Mouse (Mus musculus) heart, embryonic 15.5 days (tissue): ENCODE measurements around the gene Esrp2. TPM values are rescaled to one million over a fixed set of nuclear protein-coding genes. Genes with fewer than 3 reads are reported as not detected.

Experiments used
- ATAC-seq: fragments of 200-750 bp; cut with Nextera tagmentation; replicated peaks from 2 replicates; pipeline ENCODE4 v1.8.0; 2017; ENCODE audit warnings: low read depth, moderate TSS enrichment; ENCODE audit not compliant: insufficient number of reproducible peaks, insufficient read depth, low FRiP score
- H3K27ac ChIP-seq: fragments of 300-500 bp; sonication (generic); 2 replicates; pipeline ENCODE4 v1.5.1; 2015; ENCODE audit warnings: mild to moderate bottlenecking, inconsistent platforms
- H3K27me3 ChIP-seq: fragments of 300-500 bp; sonication (generic); 2 replicates; pipeline ENCODE4 v1.6.1; 2015; ENCODE audit warnings: inconsistent platforms
- H3K36me3 ChIP-seq: fragments of 300-500 bp; sonication (generic); 2 replicates; pipeline ENCODE4 v1.6.1; 2015; ENCODE audit warnings: mild to moderate bottlenecking, inconsistent platforms
- H3K4me1 ChIP-seq: fragments of 300-500 bp; sonication (generic); replicated peaks from 2 replicates; pipeline ENCODE4 v1.6.1; 2015; ENCODE audit warnings: inconsistent platforms
- H3K4me2 ChIP-seq: fragments of 300-500 bp; sonication (generic); 2 replicates; pipeline ENCODE4 v1.6.1; 2015; ENCODE audit warnings: inconsistent platforms, mild to moderate bottlenecking, moderate library complexity
- H3K4me3 ChIP-seq: fragments of 300-500 bp; sonication (generic); 2 replicates; pipeline ENCODE4 v1.5.1; 2015; ENCODE audit warnings: mild to moderate bottlenecking, inconsistent platforms
- H3K9ac ChIP-seq: fragments of 300-500 bp; sonication (generic); 2 replicates; pipeline ENCODE4 v1.6.1; 2015; ENCODE audit warnings: mild to moderate bottlenecking, inconsistent platforms
- H3K9me3 ChIP-seq: fragments of 300-500 bp; sonication (generic); replicated peaks from 2 replicates; pipeline ENCODE4 v1.6.1; 2016; ENCODE audit warnings: inconsistent platforms
- WGBS: fragments of 180-500 bp; shearing (Covaris S2); methylation state at CpG from one replicate; pipeline ENCODE4 v1.1.7; 2015; ENCODE audit warnings: mixed read lengths; 5-methylcytosine and 5-hydroxymethylcytosine counted together
- polyA plus RNA-seq: library from polyadenylated mRNA; unstranded; fragments of >200 nt; fragmentation: Nextera tagmentation; extraction: Ambion mirVana; gene quantifications from 2 replicates; pipeline ENCODE4 v1.2.1, GENCODE M21; 2015

Esrp2 gene
- polyA plus RNA-seq, 1 experiment from 2014 or later = 1.5 TPM

DNA sequence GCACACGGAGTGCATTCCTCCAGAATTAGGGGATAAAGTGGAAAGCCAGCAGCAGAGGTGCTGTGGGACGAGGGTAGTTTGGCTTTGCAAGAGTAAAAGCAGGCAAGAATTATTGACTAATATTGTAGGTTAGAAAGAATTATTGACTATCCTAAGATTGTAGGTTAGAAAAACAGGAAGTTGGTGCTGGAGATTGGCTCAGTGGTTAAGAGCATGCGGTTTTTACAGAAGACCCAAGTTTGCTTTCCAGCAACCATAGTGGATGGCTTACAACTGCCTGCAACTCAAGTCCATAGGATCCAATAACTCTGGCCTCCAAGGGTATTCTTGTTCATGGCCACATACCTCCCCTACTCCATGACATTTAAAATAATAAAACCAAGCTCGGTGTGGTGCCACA, 9.2 kb upstream of the Esrp2 start:
- H3K36me3 ChIP-seq = no peaks in the 10 kb centered on the region
- no peaks in the 10 kb centered on the region for H3K9me3 ChIP-seq
- H3K4me2 ChIP-seq = no peak overlapping the region
- H3K4me1 ChIP-seq = peaks cover 9% of the 10 kb centered on the region
- WGBS = 82% methylated on average over 4 of the region's 4 CpGs
- no peak overlapping the region for H3K4me3 ChIP-seq
- no peaks in the 10 kb centered on the region for H3K27me3 ChIP-seq
- no peak overlapping the region for H3K9ac ChIP-seq
- ATAC-seq = no peak
- no peak overlapping the region for H3K27ac ChIP-seq

GRCm38 (mm10) chr8:106145331-106145730, 8.6 kb upstream of the Esrp2 start:
- no peak overlapping the region for H3K4me3 ChIP-seq
- no peaks in the 10 kb centered on the region for H3K9me3 ChIP-seq
- no peak overlapping the region for H3K27ac ChIP-seq
- H3K27me3 ChIP-seq = no peaks in the 10 kb centered on the region
- no peak for ATAC-seq
- H3K4me2 ChIP-seq = no peak overlapping the region
- no peaks in the 10 kb centered on the region for H3K36me3 ChIP-seq
- no peak overlapping the region for H3K9ac ChIP-seq
- H3K4me1 ChIP-seq = peaks cover 5% of the 10 kb centered on the region; the same call in 1 of the 2 replicates
- 86% methylated on average over 2 of the region's 2 CpGs for WGBS

DNA sequence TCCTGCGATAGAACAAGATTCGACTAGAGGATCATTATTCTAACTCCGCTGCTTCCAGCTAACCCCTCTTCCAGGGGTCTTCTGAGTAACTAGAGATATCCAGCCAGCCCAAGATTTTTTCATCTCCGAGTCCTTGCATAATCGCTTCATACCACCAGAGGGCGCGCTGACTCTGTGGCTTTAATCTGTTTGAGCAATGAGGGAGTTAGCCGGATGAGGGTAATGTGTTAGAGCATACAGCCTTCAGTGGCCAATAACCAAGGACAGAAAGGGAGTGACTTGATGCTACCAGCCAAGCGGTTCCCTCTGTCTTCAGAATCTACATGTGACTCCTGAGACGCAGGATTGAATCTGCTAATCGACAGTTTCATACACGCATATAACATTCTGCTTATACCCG, 4.0 kb upstream of the Esrp2 start:
- Histone ChIP-seq H3K27ac (no peak overlapping the region), H3K9me3 (no peaks in the 10 kb centered on the region), H3K9ac (no peak overlapping the region), H3K36me3 (no peaks in the 10 kb centered on the region), H3K4me3 (no peak overlapping the region), H3K4me2 (no peak overlapping the region), H3K4me1 (peaks cover 26% of the 10 kb centered on the region), H3K27me3 (peaks cover 17% of the 10 kb centered on the region)
- ATAC-seq = no peak
- WGBS = 18% methylated on average over 13 of the region's 13 CpGs

GRCm38 (mm10) chr8:106140191-106140590, 3.4 kb upstream of the Esrp2 start:
- Histone ChIP-seq H3K27ac (no peak overlapping the region), H3K27me3 (peaks cover 23% of the 10 kb centered on the region)
- 65% methylated on average over 5 of the region's 5 CpGs for WGBS

GRCm38 (mm10) chr8:106138616-106139015, 1.8 kb upstream of the Esrp2 start:
- ATAC-seq = no peak
- peaks cover 36% of the 10 kb centered on the region for H3K27me3 ChIP-seq
- 14% methylated on average over 7 of the region's 7 CpGs for WGBS
- peak overlapping the region; percentile 45 for H3K9ac ChIP-seq
- peak overlapping the region; percentile 100 for H3K4me2 ChIP-seq
- H3K27ac ChIP-seq = peak overlapping the region; percentile 49; the same call in 1 of the 2 replicates
- H3K4me1 ChIP-seq = peaks cover 29% of the 10 kb centered on the region
- H3K36me3 ChIP-seq = no peaks in the 10 kb centered on the region
- H3K4me3 ChIP-seq = peak overlapping the region; percentile 64
- no peaks in the 10 kb centered on the region for H3K9me3 ChIP-seq

More at GRCm38 (mm10) chr8:106140191-106140590, 3.4 kb upstream of the Esrp2 start:
- Histone ChIP-seq H3K4me3 (no peak overlapping the region), H3K9me3 (no peaks in the 10 kb centered on the region), H3K4me2 (no peak overlapping the region), H3K9ac (no peak overlapping the region), H3K4me1 (peaks cover 29% of the 10 kb centered on the region), H3K36me3 (no peaks in the 10 kb centered on the region)
- no peak for ATAC-seq

GRCm38 (mm10) chr8:106137906-106138477, 1.2 kb upstream of the Esrp2 start:
- Histone ChIP-seq H3K4me2 (peak overlapping the region; percentile 100), H3K27ac (peak overlapping the region; percentile 49), H3K9me3 (no peaks in the 10 kb centered on the region), H3K27me3 (peaks cover 36% of the 10 kb centered on the region), H3K9ac (peak overlapping the region; percentile 45), H3K4me3 (peak overlapping the region; percentile 64), H3K36me3 (no peaks in the 10 kb centered on the region), H3K4me1 (peaks cover 29% of the 10 kb centered on the region)
- peak; percentile 38; the same call in 1 of the 2 replicates for ATAC-seq
- 1% methylated on average over 24 of the region's 24 CpGs for WGBS

DNA sequence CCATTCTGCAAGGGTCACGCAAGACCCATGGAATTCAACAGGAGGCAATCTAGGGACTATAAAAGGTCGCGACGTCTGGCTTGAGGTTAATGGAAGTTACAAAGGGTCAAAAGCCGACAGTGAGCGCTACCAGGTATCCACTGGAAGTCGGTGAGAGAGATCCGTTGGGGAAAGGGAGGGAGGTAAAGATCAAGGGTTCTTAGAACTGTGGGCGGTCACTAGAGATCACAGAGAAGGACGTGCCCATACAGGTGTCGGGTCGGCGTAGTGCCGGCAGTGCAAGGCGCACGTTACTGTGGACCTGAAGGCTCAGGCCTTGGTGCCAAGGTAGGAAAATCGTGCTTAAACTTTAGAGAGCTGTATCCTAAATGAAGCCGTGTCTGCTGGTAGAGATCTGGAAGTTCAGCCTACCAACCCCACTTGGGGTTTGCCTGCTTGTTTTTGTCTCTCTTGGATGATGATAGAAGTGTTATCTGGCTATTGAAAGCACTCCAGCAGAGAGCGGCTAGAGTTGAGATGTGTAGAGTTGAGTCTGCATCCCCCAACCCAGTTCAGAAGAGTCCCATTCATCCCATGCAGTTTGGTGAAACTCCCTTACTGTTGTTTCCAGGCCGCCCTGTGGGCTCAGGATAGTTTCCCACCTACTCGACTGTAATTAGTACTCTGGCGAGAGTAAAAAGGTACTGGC, 588 bp upstream of the Esrp2 start:
- no peaks in the 10 kb centered on the region for H3K9me3 ChIP-seq
- WGBS = 3% methylated on average over 22 of the region's 22 CpGs
- peak overlapping the region; percentile 49 for H3K27ac ChIP-seq
- H3K4me3 ChIP-seq = peak overlapping the region; percentile 64
- H3K9ac ChIP-seq = peak overlapping the region; percentile 45
- peaks cover 29% of the 10 kb centered on the region for H3K4me1 ChIP-seq
- peak overlapping the region; percentile 100 for H3K4me2 ChIP-seq
- ATAC-seq = no peak
- peaks cover 36% of the 10 kb centered on the region for H3K27me3 ChIP-seq
- H3K36me3 ChIP-seq = peaks cover 2% of the 10 kb centered on the region; the same call in 1 of the 2 replicates

DNA sequence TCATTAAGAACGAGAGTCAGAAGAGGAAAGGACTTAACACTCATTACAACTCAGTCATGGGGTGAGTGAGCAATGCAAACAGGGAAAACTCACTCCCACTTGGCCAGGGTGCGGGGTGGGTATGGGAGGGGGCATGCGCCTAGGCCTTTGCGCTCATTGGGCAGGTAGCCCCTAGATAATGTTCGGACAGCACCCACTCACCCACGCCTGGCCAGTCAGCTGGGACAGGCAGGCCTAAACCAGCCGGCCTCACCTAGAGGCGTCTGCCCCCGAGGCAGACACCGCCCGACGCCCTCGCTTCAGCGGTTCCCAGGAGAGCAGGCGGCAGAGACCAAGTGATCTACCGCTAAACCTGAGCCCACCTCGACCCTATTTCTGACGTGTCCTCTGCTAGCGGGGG, 1.1 kb downstream of the Esrp2 start:
- Histone ChIP-seq H3K36me3 (peaks cover 11% of the 10 kb centered on the region), H3K27me3 (peaks cover 36% of the 10 kb centered on the region), H3K4me1 (peaks cover 27% of the 10 kb centered on the region), H3K4me3 (peak overlapping the region; percentile 64), H3K27ac (no peak overlapping the region; the same call in 1 of the 2 replicates), H3K4me2 (peak overlapping the region; percentile 100), H3K9me3 (no peaks in the 10 kb centered on the region), H3K9ac (peak overlapping the region; percentile 45)
- 13% methylated on average over 19 of the region's 19 CpGs for WGBS
- no peak for ATAC-seq

DNA sequence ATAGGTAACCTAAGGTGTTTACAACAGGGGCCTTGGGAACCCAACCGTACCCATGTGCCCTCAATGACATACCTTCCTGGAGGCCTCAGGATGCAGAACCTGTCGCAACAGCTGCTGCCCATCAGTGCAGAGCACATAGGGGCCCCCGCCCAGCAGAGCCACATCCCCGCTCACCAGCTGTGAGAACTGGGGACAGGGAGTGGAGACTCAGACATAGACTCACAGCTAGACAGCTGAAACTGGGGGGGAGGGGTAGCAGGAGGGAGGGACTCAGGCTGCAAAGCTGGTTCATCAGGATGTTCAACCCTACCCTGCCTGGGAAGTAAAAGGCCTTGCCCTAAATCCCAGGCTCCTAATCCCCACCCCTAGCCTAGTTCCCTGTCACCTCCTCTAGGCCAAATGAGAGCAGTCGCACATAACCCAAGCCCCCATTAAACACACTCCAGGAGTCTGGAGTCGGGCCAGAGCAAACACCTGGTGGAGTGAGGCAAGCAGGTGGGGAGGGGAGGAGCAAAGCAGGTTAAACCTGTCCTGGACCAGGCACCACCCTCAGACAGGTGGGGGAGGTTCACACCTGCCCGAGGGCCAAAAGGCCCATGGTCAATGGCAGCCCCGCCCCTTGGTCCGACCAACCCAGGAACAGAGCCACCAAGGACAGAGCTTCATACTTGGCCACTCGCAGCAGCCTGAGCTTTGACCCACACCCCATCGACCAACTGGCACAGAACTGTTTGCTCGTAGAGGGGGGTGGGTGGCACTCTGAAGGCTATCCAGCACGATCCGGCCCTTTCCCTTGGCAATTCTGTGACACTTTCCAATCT, 1.8 kb downstream of the Esrp2 start:
- Histone ChIP-seq H3K27ac (no peak overlapping the region), H3K4me1 (peaks cover 27% of the 10 kb centered on the region), H3K4me3 (no peak overlapping the region; the same call in 1 of the 2 replicates), H3K9me3 (no peaks in the 10 kb centered on the region), H3K27me3 (peaks cover 36% of the 10 kb centered on the region), H3K4me2 (peak overlapping the region; percentile 7; the same call in 1 of the 2 replicates), H3K9ac (no peak overlapping the region), H3K36me3 (peaks cover 12% of the 10 kb centered on the region)
- WGBS = 29% methylated on average over 14 of the region's 14 CpGs
- ATAC-seq = no peak; the same call in 1 of the 2 replicates

DNA sequence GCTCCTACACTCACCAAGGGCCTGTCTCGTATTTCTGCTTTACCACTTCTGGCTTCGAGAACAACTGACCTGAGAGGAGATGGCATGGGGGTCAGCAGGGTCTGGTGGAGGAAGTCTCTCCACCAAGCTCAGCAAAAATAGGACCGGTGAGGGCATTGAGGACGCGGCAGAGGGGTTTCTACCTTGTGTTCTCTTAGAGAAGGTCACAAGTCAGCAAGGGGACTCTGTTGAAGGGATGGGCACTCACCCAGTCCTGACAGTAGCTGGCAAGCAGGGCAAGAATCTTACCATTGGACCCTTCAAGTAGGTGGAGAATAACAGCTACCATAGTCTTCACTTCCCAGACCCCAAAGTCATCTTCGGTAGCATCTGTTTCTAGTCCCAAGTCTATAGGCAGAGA, 2.8 kb downstream of the Esrp2 start:
- Histone ChIP-seq H3K4me3 (no peak overlapping the region), H3K9ac (no peak overlapping the region), H3K9me3 (no peaks in the 10 kb centered on the region), H3K27me3 (peaks cover 36% of the 10 kb centered on the region), H3K27ac (no peak overlapping the region), H3K4me2 (no peak overlapping the region), H3K4me1 (peaks cover 27% of the 10 kb centered on the region), H3K36me3 (peaks cover 18% of the 10 kb centered on the region)
- ATAC-seq = no peak
- 75% methylated on average over 6 of the region's 6 CpGs for WGBS

DNA sequence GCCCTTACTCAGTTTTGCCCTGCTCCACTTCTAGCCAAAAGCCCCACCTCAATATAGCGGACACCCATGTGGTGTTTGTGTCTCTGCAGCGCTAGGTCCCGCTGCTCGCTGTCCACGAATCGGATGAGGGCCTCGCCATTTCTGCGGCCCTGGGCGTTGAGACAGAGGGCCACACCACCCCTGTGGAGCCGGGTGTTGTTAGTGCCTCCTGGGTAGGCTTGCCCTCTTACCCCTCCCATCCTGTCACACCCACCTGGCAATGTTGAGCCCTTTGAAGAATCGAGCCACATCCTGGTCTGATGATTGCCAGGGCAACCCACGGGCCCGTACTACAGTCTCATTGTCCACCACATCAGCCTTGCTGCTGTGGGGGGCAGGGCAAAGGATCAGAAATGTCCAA, 3.2 kb downstream of the Esrp2 start:
- Histone ChIP-seq H3K9ac (no peak overlapping the region), H3K4me1 (peaks cover 26% of the 10 kb centered on the region), H3K4me3 (no peak overlapping the region), H3K27ac (no peak overlapping the region), H3K4me2 (no peak overlapping the region), H3K36me3 (peaks cover 22% of the 10 kb centered on the region), H3K27me3 (peaks cover 36% of the 10 kb centered on the region), H3K9me3 (no peaks in the 10 kb centered on the region)
- WGBS = 65% methylated on average over 13 of the region's 13 CpGs
- no peak for ATAC-seq
